Comparison of ENCODE assay signal across 8 mouse cellular contexts in genomic region chr2:122737894-122738830, GRCm38 (mm10). TPM values are rescaled to one million over a fixed set of nuclear protein-coding genes. Genes with fewer than 3 reads are reported as not detected.
DNase-seq lines count a peak whose midpoint lies in the region; ATAC-seq and TF ChIP-seq lines count a peak whose summit lies in the region.

Bloc1s6 (plus strand) TSS chr2:122738503.

- H3K9me3 ChIP-seq in embryonic facial prominence, embryonic 13.5 days: no peaks in the 10 kb centered on the region
- no peaks in the 10 kb centered on the region for H3K9me3 ChIP-seq in limb, embryonic 12.5 days
- no peaks in the 10 kb centered on the region for H3K9me3 ChIP-seq in midbrain, embryonic 15.5 days

- peaks cover 15% of the 10 kb centered on the region for H3K27me3 ChIP-seq in embryonic facial prominence, embryonic 13.5 days
- H3K27me3 ChIP-seq in kidney, adult 2 months (replicated peaks; ENCODE audit: control insufficient read depth, insufficient read depth, low read length): no peaks in the 10 kb centered on the region
- peaks cover 12% of the 10 kb centered on the region; the same call in 1 of the 2 replicates for H3K27me3 ChIP-seq in limb, embryonic 12.5 days
- peaks cover 6% of the 10 kb centered on the region; the same call in 1 of the 2 replicates for H3K27me3 ChIP-seq in midbrain, embryonic 15.5 days (replicated peaks)
- H3K27me3 ChIP-seq in spleen, adult 2 months (ENCODE audit: control insufficient read depth, insufficient read depth, low read length): no peaks in the 10 kb centered on the region

- under 1% methylated on average over 47 of the region's 59 CpGs for WGBS in embryonic facial prominence, embryonic 13.5 days
- 1% methylated on average over 54 of the region's 59 CpGs for WGBS in kidney, adult 2 months
- under 1% methylated on average over 54 of the region's 59 CpGs for WGBS in limb, embryonic 12.5 days
- WGBS in midbrain, embryonic 15.5 days: under 1% methylated on average over 57 of the region's 59 CpGs
- WGBS in spleen, adult 2 months: 1% methylated on average over 49 of the region's 59 CpGs

- peak; percentile 91 for ATAC-seq in embryonic facial prominence, embryonic 13.5 days (ENCODE audit: insufficient number of reproducible peaks, insufficient read depth, low FRiP score, low TSS enrichment, low read depth)
- peak; percentile 85 for ATAC-seq in limb, embryonic 12.5 days (ENCODE audit: insufficient number of reproducible peaks, insufficient read depth, low FRiP score, low TSS enrichment, low read depth)
- peak; percentile 97 for ATAC-seq in midbrain, embryonic 15.5 days (replicated peaks)

- peak within 1 kb of the TSS; percentile 92 for H3K4me3 ChIP-seq in embryonic facial prominence, embryonic 13.5 days
- H3K4me3 ChIP-seq in kidney, adult 2 months (ENCODE audit: insufficient read depth, low read depth, low read length): peak within 1 kb of the TSS; percentile 93
- H3K4me3 ChIP-seq in limb, embryonic 12.5 days (replicated peaks): peak within 1 kb of the TSS; percentile 87
- H3K4me3 ChIP-seq in midbrain, embryonic 15.5 days: peak within 1 kb of the TSS; percentile 88
- H3K4me3 ChIP-seq in spleen, adult 2 months (ENCODE audit: extremely low read depth, insufficient read depth, insufficient read length): peak within 1 kb of the TSS; percentile 86

- DNase-seq in 3134 (ENCODE audit: extremely low read depth, insufficient read length, low spot score): peak; percentile 89
- DNase-seq in adrenal gland, postnatal 36 days: peak; percentile 91
- DNase-seq in heart, adult 18-20 months: peak; percentile 91 to 96
- peak; percentile 96 for DNase-seq in kidney, adult 2 months
- DNase-seq in spleen, adult 2 months (ENCODE audit: low read depth in 1 of 2, low spot score in 2 of 2): peak; percentile 83 to 90

- H3K36me3 ChIP-seq in embryonic facial prominence, embryonic 13.5 days: peaks cover 3% of the 10 kb centered on the region; the same call in 1 of the 2 replicates
- H3K36me3 ChIP-seq in kidney, adult 2 months (ENCODE audit: control insufficient read depth, insufficient read depth, low read length): no peaks in the 10 kb centered on the region
- peaks cover 2% of the 10 kb centered on the region; the same call in 1 of the 2 replicates for H3K36me3 ChIP-seq in limb, embryonic 12.5 days
- H3K36me3 ChIP-seq in midbrain, embryonic 15.5 days (replicated peaks): no peaks in the 10 kb centered on the region
- H3K36me3 ChIP-seq in spleen, adult 2 months (ENCODE audit: control insufficient read depth, insufficient read depth, low read length): 0 out of 2 replicates have a peak, but pooled peaks cover 2% of the 10 kb centered on the region

- peaks cover 8% of the 10 kb centered on the region for H3K4me1 ChIP-seq in embryonic facial prominence, embryonic 13.5 days
- H3K4me1 ChIP-seq in kidney, adult 2 months (ENCODE audit: control insufficient read depth, insufficient read depth, low read length): peaks cover 3% of the 10 kb centered on the region; the same call in 1 of the 2 replicates
- peaks cover 8% of the 10 kb centered on the region for H3K4me1 ChIP-seq in limb, embryonic 12.5 days (replicated peaks)
- H3K4me1 ChIP-seq in midbrain, embryonic 15.5 days: peaks cover 20% of the 10 kb centered on the region
- peaks cover 7% of the 10 kb centered on the region for H3K4me1 ChIP-seq in spleen, adult 2 months (ENCODE audit: control insufficient read depth, insufficient read depth, insufficient read length)

- H3K27ac ChIP-seq in embryonic facial prominence, embryonic 13.5 days: peak within 1 kb of the TSS; percentile 96
- peak within 1 kb of the TSS; percentile 60 for H3K27ac ChIP-seq in kidney, adult 2 months (ENCODE audit: insufficient read depth, low read depth, low read length)
- H3K27ac ChIP-seq in limb, embryonic 12.5 days: peak within 1 kb of the TSS; percentile 95
- H3K27ac ChIP-seq in midbrain, embryonic 15.5 days: peak within 1 kb of the TSS; percentile 95
- peak within 1 kb of the TSS; percentile 90 for H3K27ac ChIP-seq in spleen, adult 2 months (ENCODE audit: insufficient read depth, low read length)

- H3K4me2 ChIP-seq in embryonic facial prominence, embryonic 13.5 days: peak within 1 kb of the TSS; percentile 69
- peak within 1 kb of the TSS; percentile 66 for H3K4me2 ChIP-seq in limb, embryonic 12.5 days
- H3K4me2 ChIP-seq in midbrain, embryonic 15.5 days: peak within 1 kb of the TSS; percentile 75

- TF ChIP-seq CTCF in kidney, adult 2 months (conservative IDR thresholded peaks at IDR 0.05; ENCODE audit: insufficient read depth, insufficient read length, low read depth, low read length): no peak
- TF ChIP-seq CTCF in spleen, adult 2 months (IDR thresholded peaks at IDR 0.05; ENCODE audit: extremely low read depth, insufficient read depth, insufficient read length, insufficient replicate concordance): no peak

- peak within 1 kb of the TSS; percentile 95 for H3K9ac ChIP-seq in embryonic facial prominence, embryonic 13.5 days
- H3K9ac ChIP-seq in limb, embryonic 12.5 days (replicated peaks): peak within 1 kb of the TSS; percentile 92
- H3K9ac ChIP-seq in midbrain, embryonic 15.5 days: peak within 1 kb of the TSS; percentile 93

- TF ChIP-seq POLR2A in kidney, adult 2 months (IDR thresholded peaks at IDR 0.05; ENCODE audit: low read depth, low read length): peak; percentile 76
- TF ChIP-seq POLR2A in spleen, adult 2 months (IDR thresholded peaks at IDR 0.05; ENCODE audit: low read depth, low read length): peak; percentile 33; the same call in 1 of the 2 replicates

RNA-seq across cellular contexts. Expression of gene Bloc1s6, which starts in this region (rescaled TPM):
- 10 to 100 TPM; 24.5 to 29.8 TPM for total RNA-seq in adrenal gland, postnatal 36 days (2021)
- 50.9 and 56.1 TPM in 2 replicates for polyA plus RNA-seq in embryonic facial prominence, embryonic 13.5 days (2015; fragmentation: Nextera tagmentation; extraction: Ambion mirVana)
- 10 to 100 TPM; 28.8 to 32.3 TPM for total RNA-seq in heart, adult 18-20 months (2021)
- polyA plus RNA-seq in kidney, adult 2 months (2012; rRNA removed): 28.4 and 29.2 TPM in 2 replicates
- polyA plus RNA-seq in limb, embryonic 12.5 days (2016; fragmentation: Nextera tagmentation; extraction: Ambion mirVana): 56.9 and 61.3 TPM in 2 replicates
- polyA plus RNA-seq in midbrain, embryonic 15.5 days (2015; fragmentation: Nextera tagmentation; extraction: Ambion mirVana): 105 and 113 TPM in 2 replicates
- 15.1 and 30.6 TPM in 2 replicates for polyA plus RNA-seq in spleen, adult 2 months (2012; rRNA removed)

Comparison
In these comparisons a context has a peak if more than half of its experiments do, and no peak if none do; other contexts are left out.
1. Peak in every context shown above with its lines: DNase-seq, ATAC-seq, H3K4me3 ChIP-seq and H3K27ac ChIP-seq.